Mouse (Mus musculus): ENCODE results near the gene Comtd1. TPM values are rescaled to one million over a fixed set of nuclear protein-coding genes. Genes with fewer than 3 reads are reported as not detected.

Comtd1 gene
- 10 to 100 TPM; 75.0 to 92.2 (median 80.6) TPM for total RNA-seq (2022)

GRCm38 (mm10) chr14:21848166-21849154 lies at the start of gene Comtd1:
TSS of gene Comtd1 (minus strand) at chr14:21848977.
- DNase-seq = peak; percentile 94

- no peak for DNase-seq
Measured at GRCm38 (mm10) chr14:21892341-21892659, 43.5 kb upstream of the Comtd1 start.

DNA sequence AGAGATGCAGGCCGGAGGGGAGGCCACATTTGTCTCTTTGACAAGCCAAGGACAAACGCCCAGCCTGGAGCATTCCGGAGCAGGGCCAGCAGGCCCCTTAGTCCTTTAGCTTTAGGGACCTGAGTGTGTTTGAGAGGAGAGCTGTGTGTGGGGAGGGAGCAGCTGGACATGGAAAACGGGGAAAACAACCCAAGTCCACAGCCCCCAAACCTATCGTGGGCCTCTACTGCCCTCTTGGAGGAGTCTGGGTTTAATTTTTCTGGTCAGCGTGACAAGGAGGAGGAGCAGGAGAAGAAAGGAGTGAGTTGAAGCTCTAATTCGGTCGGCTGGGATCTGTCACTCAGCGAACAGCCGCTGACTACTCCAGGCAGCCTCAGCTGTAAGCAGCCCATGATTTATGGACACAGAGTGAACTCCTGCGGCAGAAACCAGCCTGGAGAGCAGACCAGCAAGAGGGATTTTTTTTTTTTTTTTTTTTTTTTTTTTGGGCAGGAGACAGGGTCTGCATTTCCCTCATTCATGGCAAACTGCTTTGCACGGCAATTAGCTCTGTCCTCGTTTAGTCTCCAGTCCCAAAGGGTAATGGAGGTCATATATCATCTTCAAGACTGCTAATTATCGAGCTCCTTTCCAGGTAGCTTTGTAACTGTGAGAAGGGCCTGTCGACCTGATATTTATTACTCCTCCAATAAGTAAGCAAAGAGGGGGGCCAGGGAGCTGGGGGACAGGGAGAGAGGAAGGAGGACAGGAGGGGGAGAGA lies 43.0 kb upstream of the Comtd1 start:
- peak; percentile 49 for DNase-seq

- DNase-seq = peak; percentile 33
Measured at GRCm38 (mm10) chr14:21890430-21890829, 41.7 kb upstream of the Comtd1 start.

GRCm38 (mm10) chr14:21866816-21867215 lies 18.0 kb upstream of the Comtd1 start:
- DNase-seq = no peak

GRCm38 (mm10) chr14:21866291-21866690 lies 17.5 kb upstream of the Comtd1 start:
- DNase-seq = no peak

DNA sequence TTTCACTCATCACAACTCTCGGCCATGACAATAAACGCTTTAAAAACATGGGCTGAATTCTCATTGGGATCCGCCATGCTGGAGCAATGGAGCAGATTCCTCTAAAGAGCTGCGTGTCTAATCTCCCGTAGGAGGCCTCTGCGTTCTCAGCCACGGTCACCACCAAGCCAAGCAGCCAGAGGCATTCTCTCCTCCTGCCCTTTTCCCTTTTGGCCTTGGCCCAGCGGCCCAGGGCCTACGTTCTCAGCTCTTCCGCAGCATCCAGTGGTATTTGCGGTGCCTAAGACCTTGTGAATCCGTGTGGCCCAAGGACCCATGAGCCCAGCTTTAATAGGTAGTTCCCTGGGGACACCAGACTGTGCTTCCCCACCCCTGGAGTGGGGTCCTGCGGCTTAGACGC lies 8.1 kb upstream of the Comtd1 start:
- no peak for DNase-seq

GRCm38 (mm10) chr14:21855961-21856360 lies 7.2 kb upstream of the Comtd1 start:
- no peak for DNase-seq

- DNase-seq = no peak
Measured at GRCm38 (mm10) chr14:21854271-21854670, 5.5 kb upstream of the Comtd1 start.

DNA sequence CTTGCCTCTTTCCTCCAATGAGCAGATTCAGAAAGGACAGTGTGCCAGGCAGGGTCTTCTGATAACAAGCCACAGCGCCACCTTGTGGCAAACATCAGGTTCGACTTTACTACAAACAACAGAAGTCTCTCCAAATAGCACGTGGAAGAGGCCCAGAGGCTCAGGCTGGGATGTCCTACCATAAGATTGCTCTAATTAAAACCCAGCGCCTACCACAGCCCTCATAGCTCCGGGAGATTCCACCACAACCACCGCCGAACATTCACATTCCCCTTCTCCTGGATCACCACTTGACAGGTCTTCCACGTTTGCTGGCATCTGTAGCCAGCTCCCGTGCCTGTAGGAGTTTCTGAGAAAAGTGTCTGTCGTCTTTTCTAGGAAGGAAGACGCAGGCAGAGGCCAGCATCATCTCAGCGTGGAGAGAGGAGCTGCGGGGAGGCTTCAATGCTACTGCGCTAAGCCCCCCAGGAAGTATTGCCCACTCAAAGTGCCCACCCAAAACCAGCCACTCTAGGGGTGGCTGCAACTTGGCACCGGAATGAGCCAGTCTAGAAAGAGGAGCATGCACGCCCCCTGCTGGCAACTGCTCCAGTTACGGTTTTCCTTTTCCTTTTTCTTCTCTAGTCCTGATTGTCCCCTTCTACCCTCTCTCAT lies 4.8 kb upstream of the Comtd1 start:
- peak; percentile 58 for DNase-seq

GRCm38 (mm10) chr14:21851996-21852791 lies 3.4 kb upstream of the Comtd1 start:
- DNase-seq = no peak

DNA sequence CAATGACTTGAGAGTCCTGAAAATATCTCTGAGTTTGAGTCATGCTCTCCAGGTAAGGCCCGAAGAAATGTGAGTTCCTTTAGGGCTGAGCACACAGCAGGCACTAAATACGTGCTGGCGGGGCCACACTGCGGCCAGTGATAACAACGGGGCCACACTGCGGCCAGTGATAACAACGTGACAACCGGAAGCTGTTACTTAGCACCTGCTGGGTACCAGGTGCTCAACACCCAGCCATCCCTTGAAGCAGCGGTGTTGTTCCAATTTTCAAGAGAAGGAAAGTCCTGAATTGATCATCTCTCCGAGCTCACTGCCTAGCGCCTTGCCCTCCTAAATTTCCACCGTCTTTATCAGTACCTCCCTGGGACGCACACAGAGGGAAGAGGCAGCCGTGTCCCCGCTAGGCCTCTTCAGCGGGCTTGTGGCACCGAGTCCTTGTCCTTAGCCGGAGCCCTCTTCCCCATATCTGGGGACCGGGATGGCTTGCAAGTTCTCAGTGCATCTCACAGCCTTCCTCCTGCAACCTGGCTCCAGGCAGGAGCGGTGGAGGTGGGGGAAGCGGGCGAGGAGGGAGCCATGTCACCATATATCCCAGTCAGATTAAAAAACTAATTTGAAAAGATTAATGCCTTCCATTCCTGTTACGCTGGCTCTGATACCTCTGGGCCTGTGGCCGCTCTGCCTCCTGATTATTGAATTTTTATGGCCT lies 1.8 kb upstream of the Comtd1 start:
- no peak for DNase-seq

GRCm38 (mm10) chr14:21849524-21850418 lies 994 bp upstream of the Comtd1 start:
- no peak for DNase-seq

GRCm38 (mm10) chr14:21847381-21848165 lies 1.2 kb downstream of the Comtd1 start:
- peak; percentile 46 for DNase-seq

DNA sequence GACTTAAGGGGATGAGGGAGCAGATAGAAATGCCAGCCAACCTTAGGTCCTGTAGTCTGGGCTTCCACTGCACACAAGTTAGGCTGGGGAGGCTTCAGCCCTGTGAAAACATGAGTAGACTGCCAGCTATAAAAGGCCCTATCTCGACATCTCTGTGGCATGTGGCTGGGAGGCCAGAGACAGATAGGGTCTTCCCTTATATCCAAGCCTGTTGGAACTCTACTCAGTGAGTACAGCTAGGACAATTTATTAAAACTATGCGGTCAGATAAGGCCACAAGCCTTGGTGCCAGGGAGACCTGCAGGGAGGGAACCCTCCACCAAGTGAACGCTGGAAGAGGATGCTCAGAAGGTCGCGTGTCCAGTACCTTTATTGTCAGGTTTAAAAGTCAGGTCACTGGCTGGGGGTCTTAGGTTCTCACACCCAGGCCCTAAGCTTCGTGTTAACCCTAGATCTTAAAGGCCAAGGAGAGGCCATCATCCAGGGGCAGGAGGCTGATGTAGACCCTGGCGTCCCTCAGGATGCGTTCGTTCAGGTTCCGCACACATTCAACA lies 1.9 kb downstream of the Comtd1 start:
- no peak for DNase-seq

DNA sequence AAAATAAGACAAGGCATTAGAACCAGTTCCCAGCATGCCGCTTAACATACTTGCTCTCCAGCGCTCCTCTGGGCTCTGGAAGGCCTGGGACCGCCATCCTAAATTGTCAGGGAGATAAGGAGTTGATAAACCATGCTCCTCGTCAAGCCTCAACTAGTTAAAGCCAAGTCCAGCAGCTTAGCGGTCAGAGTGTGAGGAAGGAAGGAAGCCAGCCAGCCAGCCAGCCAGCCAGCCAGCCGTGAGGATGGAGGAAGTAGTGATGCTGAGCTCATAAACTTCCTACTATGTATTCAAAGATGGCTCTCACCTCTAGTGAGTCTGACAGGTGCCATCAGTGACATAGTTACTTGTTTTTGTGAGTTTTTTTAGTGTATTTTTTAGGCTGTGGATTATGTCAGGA lies 5.5 kb downstream of the Comtd1 start:
- DNase-seq = no peak

GRCm38 (mm10) chr14:21841819-21842592 lies 6.8 kb downstream of the Comtd1 start:
- no peak for DNase-seq

GRCm38 (mm10) chr14:21838336-21839017 lies 10.3 kb downstream of the Comtd1 start:
- no peak for DNase-seq
